Mouse (Mus musculus) central nervous system, embryonic 14 days (tissue): Measurements from ENCODE around the gene Otol1. TPM values are rescaled to one million over a fixed set of nuclear protein-coding genes. Genes with fewer than 3 reads are reported as not detected.

Experiments
- polyA plus RNA-seq: library from polyadenylated mRNA; depleted of rRNA; stranded (reverse); fragments of >200 nt; gene quantifications from 2 replicates; pipeline ENCODE4 v1.2.3, GENCODE M21; 2012; rRNA removed

Otol1 gene
- polyA plus RNA-seq, result 0.02 and 0.60 TPM in 2 replicates

GRCm38 (mm10) chr3:70007313-70007712 is at the start of gene Otol1:
TSS of gene Otol1 (plus strand) at chr3:70007613.

Other genes with a start within 250 kb of the Otol1 start
- 0.36 and 1.0 TPM in 2 replicates for gene Sptssb, start 147.7 kb upstream of the Otol1 start, polyA plus RNA-seq